Mouse (Mus musculus) liver, embryonic 15.5 days (tissue): ENCODE measurements around the gene Csf3. TPM values are rescaled to one million over a fixed set of nuclear protein-coding genes. Genes with fewer than 3 reads are reported as not detected.

Experiments used
- ATAC-seq: fragments of 200-750 bp; cut with Nextera tagmentation; 2 replicates; pipeline ENCODE4 v1.8.0; 2017; ENCODE audit warnings: moderate number of reproducible peaks, mild to moderate bottlenecking, moderate library complexity; ENCODE audit not compliant: insufficient read depth
- H3K27ac ChIP-seq: fragments of 300-500 bp; sonication (generic); replicated peaks from 2 replicates; pipeline ENCODE4 v1.5.1; 2015; ENCODE audit warnings: mild to moderate bottlenecking, inconsistent platforms
- H3K27me3 ChIP-seq: fragments of 300-500 bp; sonication (generic); 2 replicates; pipeline ENCODE4 v1.6.1; 2015; ENCODE audit warnings: mild to moderate bottlenecking, inconsistent platforms
- H3K36me3 ChIP-seq: fragments of 300-500 bp; sonication (generic); replicated peaks from 2 replicates; pipeline ENCODE4 v1.6.1; 2015; ENCODE audit warnings: moderate library complexity, mild to moderate bottlenecking, inconsistent platforms
- H3K4me1 ChIP-seq: fragments of 300-500 bp; sonication (generic); replicated peaks from 2 replicates; pipeline ENCODE4 v1.6.1; 2015; ENCODE audit warnings: inconsistent platforms
- H3K4me2 ChIP-seq: fragments of 300-500 bp; sonication (generic); 2 replicates; pipeline ENCODE4 v1.6.1; 2015; ENCODE audit warnings: moderate library complexity, mild to moderate bottlenecking, inconsistent platforms
- H3K4me3 ChIP-seq: fragments of 300-500 bp; sonication (generic); replicated peaks from 2 replicates; pipeline ENCODE4 v1.5.1; 2015; ENCODE audit warnings: mild to moderate bottlenecking, inconsistent platforms
- H3K9ac ChIP-seq: fragments of 300-500 bp; sonication (generic); 2 replicates; pipeline ENCODE4 v1.6.1; 2015; ENCODE audit warnings: moderate library complexity, mild to moderate bottlenecking, inconsistent platforms
- H3K9me3 ChIP-seq: fragments of 300-500 bp; sonication (generic); replicated peaks from 2 replicates; pipeline ENCODE4 v1.6.1; 2016; ENCODE audit warnings: inconsistent platforms
- WGBS: fragments of 180-500 bp; shearing (Covaris S2); methylation state at CpG from one replicate; pipeline ENCODE4 v1.1.7; 2015; ENCODE audit warnings: mixed read lengths; ENCODE audit not compliant: insufficient replicate concordance; 5-methylcytosine and 5-hydroxymethylcytosine counted together
- polyA plus RNA-seq: library from polyadenylated mRNA; unstranded; fragments of >200 nt; fragmentation: Nextera tagmentation; extraction: Ambion mirVana; gene quantifications from 2 replicates; pipeline ENCODE4 v1.2.1, GENCODE M21; 2015

Gene Csf3
- polyA plus RNA-seq, 1 experiment from 2014 or later, result not detected

DNA sequence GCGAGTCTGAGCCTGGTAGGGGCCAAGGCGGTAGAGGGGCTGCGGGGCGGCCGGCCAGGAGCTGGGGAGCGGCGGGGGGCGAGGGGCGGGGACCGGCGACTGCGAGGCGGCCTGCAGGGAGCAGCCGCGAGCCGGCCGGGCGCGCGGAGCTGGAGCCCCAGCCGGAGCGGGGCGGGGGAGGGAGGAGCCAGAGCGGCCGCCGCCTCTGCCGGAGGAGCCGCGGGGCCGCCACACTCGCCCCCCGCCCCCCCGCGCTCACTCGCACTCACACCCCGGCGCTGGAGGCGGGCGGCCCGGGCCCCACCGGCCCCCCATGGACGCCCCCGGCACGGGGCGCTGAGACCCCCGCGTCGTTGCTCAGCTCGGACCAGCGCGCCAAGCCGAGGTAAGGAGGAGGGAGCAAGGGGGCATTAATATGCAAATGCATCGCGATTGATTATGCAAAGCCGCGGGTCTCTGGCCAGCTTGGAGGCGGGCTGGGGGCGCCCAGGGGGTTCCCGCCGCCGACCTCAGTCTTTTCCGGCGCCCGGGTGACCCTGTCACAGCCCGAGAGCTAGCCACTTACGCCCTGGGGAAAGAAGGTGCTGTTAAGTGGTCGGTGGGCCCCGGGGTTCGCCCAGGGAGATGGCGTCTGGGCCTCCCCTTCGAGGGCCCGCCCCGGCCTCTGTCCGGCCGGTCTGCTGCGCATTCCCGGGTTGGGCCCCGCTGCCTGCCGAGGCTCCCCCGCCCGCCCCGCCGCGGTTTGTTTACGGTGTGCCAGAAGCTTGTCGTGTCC lies 40.7 kb downstream of the Csf3 start:
- Histone ChIP-seq H3K4me1 (peaks cover 89% of the 10 kb centered on the region), H3K36me3 (0 out of 2 replicates have a peak, but pooled peaks cover 2% of the 10 kb centered on the region)
- WGBS, result under 1% methylated on average over 66 of the region's 86 CpGs

DNA sequence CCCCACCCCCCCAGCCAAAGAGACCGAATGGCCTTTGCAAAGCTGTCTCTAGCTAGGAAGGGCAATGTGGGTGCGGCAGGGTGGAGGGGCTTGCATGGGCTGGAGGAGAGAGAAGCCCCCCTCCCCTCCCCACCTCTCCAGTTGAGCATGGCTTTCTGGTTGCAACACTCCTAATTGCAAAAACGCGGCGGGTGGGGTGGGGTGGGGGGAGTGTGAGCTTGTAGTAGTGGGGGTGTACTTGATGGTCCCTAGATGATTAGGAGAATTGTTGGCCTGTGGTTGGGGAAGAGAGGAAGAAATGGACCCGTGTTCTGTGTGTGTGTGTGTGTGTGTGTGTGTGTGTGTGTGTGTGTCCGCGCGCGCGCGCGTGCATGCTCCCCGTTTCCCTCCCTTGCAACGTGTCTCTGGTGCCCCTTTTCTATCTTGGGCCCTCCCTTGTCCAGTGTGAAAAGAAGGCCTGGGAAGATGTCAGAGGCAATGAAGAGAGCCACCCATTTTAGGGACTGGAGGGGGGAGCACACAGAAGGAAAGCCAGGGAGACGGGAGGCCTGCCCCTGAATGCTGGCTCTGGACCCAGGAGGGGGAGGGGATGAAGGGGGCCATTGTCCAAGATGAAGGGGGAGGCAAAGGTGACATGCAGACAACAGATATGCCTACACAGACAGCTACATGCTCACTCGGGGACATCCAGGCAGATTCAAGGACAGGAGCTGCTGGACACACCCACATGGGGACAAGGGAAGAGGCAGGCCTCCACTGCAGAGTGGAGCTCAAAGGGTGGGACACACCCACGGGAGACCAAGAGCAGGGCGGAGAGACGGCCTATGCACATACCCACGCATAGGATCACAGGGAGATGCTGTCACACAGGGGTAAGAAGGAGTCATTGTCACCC lies 41.6 kb downstream of the Csf3 start:
- H3K9ac ChIP-seq, result peak overlapping the region; percentile 88
- H3K27ac ChIP-seq, result peak overlapping the region; percentile 91
- H3K27me3 ChIP-seq, result no peaks in the 10 kb centered on the region
- ATAC-seq, result no peak
- 1% methylated on average over 21 of the region's 21 CpGs for WGBS
- H3K36me3 ChIP-seq, result 0 out of 2 replicates have a peak, but pooled peaks cover 2% of the 10 kb centered on the region
- no peaks in the 10 kb centered on the region for H3K9me3 ChIP-seq
- peaks cover 97% of the 10 kb centered on the region for H3K4me1 ChIP-seq
- peak overlapping the region; percentile 88 for H3K4me3 ChIP-seq
- peak overlapping the region; percentile 99 for H3K4me2 ChIP-seq

More for the DNA sequence above, 40.7 kb downstream of the Csf3 start:
- H3K9ac ChIP-seq, result peak overlapping the region; percentile 88
- no peaks in the 10 kb centered on the region for H3K9me3 ChIP-seq
- peak overlapping the region; percentile 99 for H3K4me2 ChIP-seq
- peak overlapping the region; percentile 91 for H3K27ac ChIP-seq
- peak overlapping the region; percentile 88 for H3K4me3 ChIP-seq
- peak; percentile 73 for ATAC-seq
- H3K27me3 ChIP-seq, result no peaks in the 10 kb centered on the region

DNA sequence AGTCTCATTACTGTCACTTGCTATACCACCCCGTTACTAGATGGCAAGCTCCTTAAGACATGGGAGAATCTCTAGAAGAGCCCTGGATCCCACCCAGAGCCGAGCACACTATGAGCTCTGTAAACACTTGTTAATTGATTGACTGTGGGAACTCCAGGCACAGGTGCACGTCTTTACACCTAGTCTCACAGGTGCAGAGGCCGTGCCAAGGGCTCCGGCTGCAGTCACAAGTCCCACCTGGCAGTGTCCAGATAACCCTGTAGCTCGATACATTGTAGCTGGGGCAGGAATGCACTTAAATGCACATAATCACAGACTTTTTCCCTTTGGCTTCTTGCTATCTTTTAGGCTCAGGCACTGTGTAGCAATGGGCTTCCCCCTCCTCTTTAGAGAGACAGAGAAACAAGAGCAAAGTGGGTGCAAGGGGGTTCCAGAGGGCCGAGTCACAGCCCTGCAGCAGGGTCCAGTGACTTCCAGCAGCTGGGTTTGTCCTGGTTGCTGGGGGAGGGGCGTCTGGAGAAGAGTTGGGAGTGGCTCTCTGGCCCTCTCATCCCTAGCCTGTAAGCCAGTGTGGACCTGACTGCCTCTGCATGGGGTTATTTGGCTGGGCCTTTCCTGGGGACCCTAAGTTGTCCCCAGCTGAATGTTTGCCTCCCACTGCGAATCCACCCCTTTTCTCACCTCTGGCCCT lies 42.7 kb downstream of the Csf3 start:
- Histone ChIP-seq H3K36me3 (0 out of 2 replicates have a peak, but pooled peaks cover 2% of the 10 kb centered on the region), H3K27me3 (no peaks in the 10 kb centered on the region), H3K4me3 (peak overlapping the region; percentile 88; the same call in 1 of the 2 replicates), H3K4me2 (peak overlapping the region; percentile 99), H3K9ac (peak overlapping the region; percentile 88; the same call in 1 of the 2 replicates), H3K27ac (peak overlapping the region; percentile 91), H3K9me3 (no peaks in the 10 kb centered on the region), H3K4me1 (peaks cover 97% of the 10 kb centered on the region)
- ATAC-seq, result no peak
- WGBS, result 21% methylated on average over 9 of the region's 9 CpGs

DNA sequence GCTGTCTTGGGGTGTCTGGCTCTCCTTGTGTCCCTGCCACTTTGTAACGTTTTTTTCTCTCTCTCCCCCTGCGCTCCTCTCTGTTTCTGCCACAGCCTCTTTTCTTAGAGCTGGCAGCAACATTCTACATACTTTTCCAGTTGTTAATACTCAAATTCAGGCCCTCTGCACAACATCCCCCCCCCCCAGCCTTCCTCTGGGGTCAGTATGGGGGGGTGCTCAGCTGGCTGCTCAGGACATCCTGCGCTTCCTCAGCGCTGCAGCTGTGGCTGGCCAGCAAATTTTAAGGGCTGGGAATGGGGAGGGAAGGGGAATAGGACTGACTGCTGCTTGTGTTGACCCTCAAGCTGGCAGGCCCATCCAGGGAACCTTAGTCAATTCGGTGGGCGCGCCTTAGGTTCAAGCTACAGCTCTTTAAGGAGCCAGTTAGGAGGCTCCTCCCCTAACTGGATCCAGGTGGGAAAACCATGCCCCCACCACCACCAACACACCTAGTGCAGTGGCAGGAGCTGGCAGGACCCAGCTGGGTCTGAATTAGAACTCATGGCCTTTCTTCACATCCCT lies 43.5 kb downstream of the Csf3 start:
- H3K9ac ChIP-seq, result peak overlapping the region; percentile 88; the same call in 1 of the 2 replicates
- H3K27me3 ChIP-seq, result no peaks in the 10 kb centered on the region
- peak overlapping the region; percentile 91 for H3K27ac ChIP-seq
- WGBS, result 71% methylated on average over 7 of the region's 7 CpGs
- peaks cover 97% of the 10 kb centered on the region for H3K4me1 ChIP-seq
- H3K4me3 ChIP-seq, result no peak overlapping the region
- 0 out of 2 replicates have a peak, but pooled peaks cover 2% of the 10 kb centered on the region for H3K36me3 ChIP-seq
- H3K9me3 ChIP-seq, result no peaks in the 10 kb centered on the region
- peak overlapping the region; percentile 99 for H3K4me2 ChIP-seq
- no peak for ATAC-seq

DNA sequence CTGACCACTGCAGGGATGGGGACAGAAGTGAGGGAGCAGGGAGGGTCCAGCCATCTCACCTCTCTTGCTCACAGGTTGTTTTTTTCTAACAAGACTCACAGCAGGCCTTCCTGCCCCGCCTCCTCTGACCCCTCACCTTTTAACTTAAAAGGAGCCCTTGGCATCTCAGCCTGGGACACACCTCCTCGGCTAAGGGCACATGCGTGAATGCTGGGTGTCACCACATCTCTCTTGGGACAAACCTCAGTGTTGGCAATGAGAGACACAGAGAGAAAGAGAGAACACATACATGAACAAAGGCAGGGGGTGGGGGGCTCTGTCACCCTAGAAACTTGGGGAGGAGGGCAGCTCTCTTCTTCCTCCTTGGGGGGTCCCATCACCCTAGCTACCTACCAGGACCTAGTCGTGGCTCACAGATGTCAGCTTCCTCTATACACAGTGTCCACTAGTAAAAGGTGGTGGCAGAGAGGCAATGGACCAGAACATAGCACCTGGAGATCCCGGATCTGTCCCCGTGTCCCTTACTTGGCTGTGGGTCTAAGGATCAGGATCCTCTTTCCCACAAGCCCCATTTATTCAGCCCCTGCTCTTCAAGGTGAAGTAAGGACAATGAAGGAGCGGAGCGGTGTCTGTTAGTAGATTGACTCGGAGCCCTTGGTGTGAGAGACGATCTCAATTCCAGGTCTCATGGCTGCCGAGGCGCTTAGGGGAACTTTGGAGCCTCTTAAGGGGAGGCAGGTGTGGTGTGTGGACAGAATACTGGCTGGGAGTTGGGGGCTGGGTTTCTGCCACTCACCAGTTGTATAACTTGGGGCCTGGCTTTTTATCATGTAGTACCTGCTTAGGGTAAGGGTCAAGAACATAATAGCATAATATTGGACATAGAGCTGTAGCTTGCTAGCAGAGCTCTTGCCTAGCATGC lies 45.1 kb downstream of the Csf3 start:
- peak overlapping the region; percentile 30; the same call in 1 of the 2 replicates for H3K4me3 ChIP-seq
- WGBS, result 64% methylated on average over 12 of the region's 12 CpGs
- H3K27ac ChIP-seq, result peak overlapping the region; percentile 81

DNA sequence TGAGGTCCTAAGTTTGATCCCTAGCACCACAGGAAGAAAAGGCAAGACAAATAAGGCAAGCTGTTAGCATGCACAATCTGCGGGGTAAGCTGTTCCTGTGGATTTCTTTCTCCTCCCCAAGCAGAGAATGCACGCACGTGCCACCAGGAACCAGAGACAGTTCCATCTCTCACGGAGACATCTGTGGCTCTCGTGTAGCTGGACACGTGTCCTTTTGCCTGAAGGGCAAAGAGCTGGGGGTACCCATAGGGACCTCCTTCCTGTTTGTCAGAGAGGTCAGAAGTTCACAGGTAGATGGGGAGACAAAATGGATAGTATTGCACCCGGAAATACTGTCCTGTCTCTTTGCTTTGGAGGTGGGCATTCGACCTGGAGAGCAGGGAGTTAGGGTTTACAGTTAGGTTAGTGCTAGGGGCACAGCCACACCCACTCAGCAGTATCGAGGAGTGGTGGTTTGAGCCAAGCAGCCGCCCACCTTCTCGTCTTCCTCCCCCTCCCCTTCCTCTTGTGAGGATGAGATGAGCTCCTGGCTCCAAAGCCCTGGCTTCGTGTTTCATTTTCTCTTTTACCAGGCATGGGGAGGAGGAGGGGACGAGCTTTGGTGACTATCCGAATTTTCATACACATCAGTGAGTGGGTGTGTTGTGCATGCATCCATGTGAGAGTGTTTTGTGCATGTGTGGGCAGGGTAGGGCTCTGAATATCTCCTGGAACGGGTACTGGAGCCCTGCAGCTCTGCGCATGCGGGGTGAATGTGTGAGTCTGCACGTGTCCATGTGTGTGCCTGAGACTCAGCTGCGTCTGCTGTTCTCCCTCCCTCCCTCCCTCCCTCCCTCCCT lies 46.0 kb downstream of the Csf3 start:
- whole genome bisulfite sequencing, result 3% methylated on average over 19 of the region's 19 CpGs

More for the DNA sequence above, 45.1 kb downstream of the Csf3 start:
- Histone ChIP-seq H3K9ac (0 out of 2 replicates have a peak overlapping the region, but pooled peaks have one; percentile 48), H3K4me1 (peaks cover 97% of the 10 kb centered on the region), H3K36me3 (0 out of 2 replicates have a peak, but pooled peaks cover 2% of the 10 kb centered on the region), H3K4me2 (peak overlapping the region; percentile 70), H3K9me3 (no peaks in the 10 kb centered on the region), H3K27me3 (no peaks in the 10 kb centered on the region)
- ATAC-seq, result no peak

DNA sequence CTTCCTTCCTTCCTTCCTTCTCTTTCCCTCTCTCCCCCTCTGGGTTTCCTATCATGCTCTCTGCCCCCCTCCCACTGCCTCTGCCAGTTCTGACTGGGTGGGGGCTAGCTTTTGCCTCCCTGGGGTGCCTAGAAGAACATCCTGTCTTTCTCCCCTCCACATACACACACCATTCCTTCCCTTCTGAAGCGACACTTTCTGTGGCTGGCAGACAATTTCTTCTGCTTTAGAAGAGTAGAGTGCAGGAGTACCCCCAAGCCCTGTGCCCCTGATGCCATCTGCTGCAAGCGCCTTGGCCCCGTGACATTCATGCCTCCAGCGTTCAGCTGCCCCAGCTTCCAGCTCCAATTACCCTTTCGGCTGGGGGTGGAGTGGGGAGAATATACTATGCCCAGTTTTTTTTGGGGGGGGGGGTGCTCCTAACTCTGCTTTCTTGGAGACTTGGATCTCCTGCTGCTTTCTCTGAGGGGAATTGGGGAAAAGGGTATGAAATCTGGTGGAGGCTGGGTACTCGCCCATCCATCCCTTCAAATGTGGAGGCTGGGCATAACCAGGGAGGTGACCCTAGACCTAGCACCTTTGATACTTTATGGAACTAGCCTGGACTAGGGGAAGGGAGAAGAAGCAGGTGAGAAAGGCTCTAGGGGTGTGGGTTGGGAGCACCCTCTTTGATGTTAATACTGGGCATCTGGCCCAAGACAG lies 46.9 kb downstream of the Csf3 start:
- 26% methylated on average over 6 of the region's 6 CpGs for WGBS
- 0 out of 2 replicates have a peak overlapping the region, but pooled peaks have one; percentile 6 for H3K9ac ChIP-seq
- peaks cover 100% of the 10 kb centered on the region for H3K4me1 ChIP-seq
- no peaks in the 10 kb centered on the region for H3K27me3 ChIP-seq
- peak overlapping the region; percentile 70 for H3K4me2 ChIP-seq
- H3K9me3 ChIP-seq, result no peaks in the 10 kb centered on the region
- H3K4me3 ChIP-seq, result no peak overlapping the region; the same call in 1 of the 2 replicates
- 0 out of 2 replicates have a peak, but pooled peaks cover 2% of the 10 kb centered on the region for H3K36me3 ChIP-seq
- no peak for ATAC-seq
- H3K27ac ChIP-seq, result peak overlapping the region; percentile 79

More for the DNA sequence above, 46.0 kb downstream of the Csf3 start:
- Histone ChIP-seq H3K4me2 (peak overlapping the region; percentile 70), H3K36me3 (0 out of 2 replicates have a peak, but pooled peaks cover 2% of the 10 kb centered on the region), H3K9me3 (no peaks in the 10 kb centered on the region), H3K9ac (peak overlapping the region; percentile 48), H3K4me3 (peak overlapping the region; percentile 30), H3K4me1 (peaks cover 100% of the 10 kb centered on the region), H3K27ac (peak overlapping the region; percentile 81), H3K27me3 (no peaks in the 10 kb centered on the region)
- ATAC-seq, result peak; percentile 48

DNA sequence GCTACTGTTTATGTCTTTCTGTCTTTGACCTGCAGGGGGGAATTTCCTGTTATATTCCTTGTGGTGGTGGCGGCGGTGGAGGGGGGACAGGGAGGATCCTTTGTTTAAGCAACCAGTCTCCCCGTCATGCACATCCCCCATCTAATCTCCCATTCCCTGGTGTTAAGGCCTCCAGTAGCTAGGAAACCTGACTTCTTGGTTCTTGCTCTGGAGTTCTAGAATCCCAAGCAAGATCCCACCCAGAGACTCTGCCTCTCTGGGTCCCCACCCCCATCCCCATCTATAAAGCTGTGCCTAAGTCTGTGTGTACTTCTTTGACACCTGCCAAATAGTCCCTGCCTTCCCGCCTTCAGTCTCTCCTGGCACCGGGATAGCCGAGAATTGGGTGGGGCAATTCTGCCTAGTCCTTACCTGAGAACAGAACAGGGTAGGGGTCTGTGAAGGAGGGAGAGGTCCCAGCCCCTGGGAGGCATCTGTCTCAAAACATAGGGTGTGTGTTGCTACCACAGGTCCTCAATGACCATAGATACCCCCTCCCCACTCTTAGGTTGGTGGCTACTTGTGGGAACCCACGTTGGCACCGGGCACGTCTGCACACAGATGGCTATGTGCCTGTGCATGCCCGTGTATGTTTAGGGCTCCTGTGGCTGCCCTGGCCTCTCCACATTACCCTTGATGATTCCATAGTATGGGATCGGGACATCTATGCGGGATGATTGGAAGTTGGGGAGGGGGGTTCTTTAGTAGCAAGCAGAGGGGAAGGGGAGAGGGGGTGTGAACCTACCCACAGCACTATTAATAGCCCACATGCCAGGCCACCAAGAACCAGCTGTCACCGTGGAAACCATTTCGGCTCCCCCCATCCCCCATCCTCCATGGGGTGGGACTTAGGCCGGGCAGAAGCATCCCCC lies 47.7 kb downstream of the Csf3 start:
- Histone ChIP-seq H3K4me3 (no peak overlapping the region), H3K36me3 (peaks cover 8% of the 10 kb centered on the region; the same call in 1 of the 2 replicates), H3K4me2 (peak overlapping the region; percentile 70; the same call in 1 of the 2 replicates), H3K27ac (peak overlapping the region; percentile 86), H3K9ac (0 out of 2 replicates have a peak overlapping the region, but pooled peaks have one; percentile 6), H3K27me3 (no peaks in the 10 kb centered on the region), H3K4me1 (peaks cover 100% of the 10 kb centered on the region), H3K9me3 (no peaks in the 10 kb centered on the region)
- no peak for ATAC-seq
- WGBS, result 36% methylated on average over 15 of the region's 15 CpGs
